Mouse (Mus musculus): ENCODE measurements at regions not wholly inside any gene's neighbourhood (a gene's known extent, or its start where the extent isn't known, plus 50 kb on each side); places are given as distances from the start of the nearest gene placed in this dataset.

GRCm38 (mm10) chr15:52095629-52096190, 1789.0 kb upstream of the Gm7489 start:
- no peak for DNase-seq (ENCODE audit: low read depth, low spot score)

- DNase-seq (ENCODE audit: low read depth, low spot score): no peak
Observed at GRCm38 (mm10) chr15:52108761-52109160, 1775.9 kb upstream of the Gm7489 start.

GRCm38 (mm10) chr15:52114368-52115036, 1770.2 kb upstream of the Gm7489 start:
- DNase-seq (ENCODE audit: low read depth, low spot score): no peak

- DNase-seq (ENCODE audit: low read depth, low spot score): no peak
Observed at GRCm38 (mm10) chr15:52136693-52137092, 1748.0 kb upstream of the Gm7489 start.

- DNase-seq (ENCODE audit: low read depth, low spot score): no peak
Observed at GRCm38 (mm10) chr15:52153421-52153820, 1731.3 kb upstream of the Gm7489 start.

- DNase-seq (ENCODE audit: low read depth, low spot score): no peak
Observed at GRCm38 (mm10) chr15:52155784-52156183, 1728.9 kb upstream of the Gm7489 start.

GRCm38 (mm10) chr15:52156779-52157178, 1727.9 kb upstream of the Gm7489 start:
- DNase-seq (ENCODE audit: low read depth, low spot score): no peak

GRCm38 (mm10) chr15:52160181-52161088, 1724.3 kb upstream of the Gm7489 start:
- peak; percentile 61 for DNase-seq (ENCODE audit: low read depth, low spot score)

- no peak for DNase-seq (ENCODE audit: low read depth, low spot score)
Observed at GRCm38 (mm10) chr15:52161089-52161442, 1723.6 kb upstream of the Gm7489 start.

GRCm38 (mm10) chr15:52161568-52162316, 1723.0 kb upstream of the Gm7489 start:
- no peak for DNase-seq (ENCODE audit: low read depth, low spot score)

- DNase-seq (ENCODE audit: low read depth, low spot score): no peak
Observed at GRCm38 (mm10) chr15:52166144-52166543, 1718.6 kb upstream of the Gm7489 start.

- no peak for DNase-seq (ENCODE audit: low read depth, low spot score)
Observed at GRCm38 (mm10) chr15:52166595-52167443, 1717.9 kb upstream of the Gm7489 start.

GRCm38 (mm10) chr15:52167811-52168210, 1716.9 kb upstream of the Gm7489 start:
- no peak for DNase-seq (ENCODE audit: low read depth, low spot score)

- no peak for DNase-seq (ENCODE audit: low read depth, low spot score)
Observed at GRCm38 (mm10) chr15:52176951-52177350, 1707.8 kb upstream of the Gm7489 start.

GRCm38 (mm10) chr15:52178668-52179067, 1706.0 kb upstream of the Gm7489 start:
- no peak for DNase-seq (ENCODE audit: low read depth, low spot score)

- DNase-seq (ENCODE audit: low read depth, low spot score): no peak
Observed at GRCm38 (mm10) chr15:52179379-52179778, 1705.3 kb upstream of the Gm7489 start.

- no peak for DNase-seq (ENCODE audit: low read depth, low spot score)
Observed at GRCm38 (mm10) chr15:52191176-52191575, 1693.5 kb upstream of the Gm7489 start.

GRCm38 (mm10) chr15:52207271-52207670, 1677.4 kb upstream of the Gm7489 start:
- DNase-seq (ENCODE audit: low read depth, low spot score): no peak

GRCm38 (mm10) chr15:52232442-52232841, 1652.3 kb upstream of the Gm7489 start:
- DNase-seq (ENCODE audit: low read depth, low spot score): no peak

- DNase-seq (ENCODE audit: low read depth, low spot score): no peak
Observed at GRCm38 (mm10) chr15:52236220-52236619, 1648.5 kb upstream of the Gm7489 start.

- DNase-seq (ENCODE audit: low read depth, low spot score): no peak
Observed at GRCm38 (mm10) chr15:52242890-52243289, 1641.8 kb upstream of the Gm7489 start.

All from retina, postnatal 7 days (tissue).